Mouse (Mus musculus) limb, embryonic 11.5 days (tissue): ENCODE measurements around the gene Cul9. TPM values are rescaled to one million over a fixed set of nuclear protein-coding genes. Genes with fewer than 3 reads are reported as not detected.
A peak's percentile ranks its signal among the peaks of the same experiment; 100 is the strongest.

Experiments
- ATAC-seq: fragments of 200-750 bp; cut with Nextera tagmentation; 2 replicates; pipeline ENCODE4 v1.8.0; 2017; ENCODE audit warnings: low read depth; ENCODE audit not compliant: insufficient number of reproducible peaks, low FRiP score, low TSS enrichment
- DNase-seq: peaks from one replicate; pipeline ENCODE4 v3.0.0-alpha.2; 2015; ENCODE audit warnings: low spot score
- H3K27ac ChIP-seq: fragments of 300-500 bp; sonication (generic); replicated peaks from 2 replicates; pipeline ENCODE4 v1.5.1; 2014; ENCODE audit warnings: low read depth, mild to moderate bottlenecking, low read length
- H3K27me3 ChIP-seq: fragments of 300-500 bp; sonication (generic); 2 replicates; pipeline ENCODE4 v1.6.1; 2014; ENCODE audit warnings: mild to moderate bottlenecking, low read length, mixed read lengths; ENCODE audit not compliant: control insufficient read depth, insufficient read depth
- H3K36me3 ChIP-seq: fragments of 300-500 bp; sonication (generic); 2 replicates; pipeline ENCODE4 v1.6.1; 2014; ENCODE audit warnings: mild to moderate bottlenecking, low read length, moderate library complexity, mixed read lengths; ENCODE audit not compliant: control insufficient read depth, insufficient read depth
- H3K4me1 ChIP-seq: fragments of 300-500 bp; sonication (generic); 2 replicates; pipeline ENCODE4 v1.6.1; 2014; ENCODE audit warnings: low read length, mixed read lengths; ENCODE audit not compliant: control insufficient read depth, insufficient read depth
- H3K4me2 ChIP-seq: fragments of 300-500 bp; sonication (generic); 2 replicates; pipeline ENCODE4 v1.6.1; 2014; ENCODE audit warnings: low read depth, mild to moderate bottlenecking, moderate library complexity; ENCODE audit not compliant: severe bottlenecking
- H3K4me3 ChIP-seq: fragments of 300-500 bp; sonication (generic); 2 replicates; pipeline ENCODE4 v1.5.1; 2014; ENCODE audit warnings: low read depth, low read length
- H3K9ac ChIP-seq: fragments of 300-500 bp; sonication (generic); 2 replicates; pipeline ENCODE4 v1.6.1; 2014; ENCODE audit warnings: mild to moderate bottlenecking, low read length
- H3K9me3 ChIP-seq: fragments of 300-500 bp; sonication (generic); 2 replicates; pipeline ENCODE4 v1.6.1; 2016; ENCODE audit warnings: low read length; ENCODE audit not compliant: control insufficient read depth
- WGBS: fragments of 180-500 bp; shearing (Covaris S2); extraction: QIAGEN DNeasy Blood & Tissue Kit; methylation state at CpG from one replicate; pipeline ENCODE4 v1.1.7; 2014; 5-methylcytosine and 5-hydroxymethylcytosine counted together
- polyA plus RNA-seq: library from polyadenylated mRNA; unstranded; fragments of >200 nt; fragmentation: Nextera tagmentation; extraction: Ambion mirVana; gene quantifications from 2 replicates; pipeline ENCODE4 v1.2.1, GENCODE M21; 2014

The Cul9 gene
- polyA plus RNA-seq, 1 experiment from 2014 or later = 3.9 TPM

GRCm38 (mm10) chr17:46525579-46526307, 20.4 kb downstream of the Cul9 start:
- WGBS = 41% methylated on average over 12 of the region's 12 CpGs
- Histone ChIP-seq H3K27ac (no peak overlapping the region), H3K4me2 (peak overlapping the region; percentile 3; the same call in 1 of the 2 replicates), H3K36me3 (no peaks in the 10 kb centered on the region), H3K4me1 (no peaks in the 10 kb centered on the region), H3K9me3 (no peaks in the 10 kb centered on the region), H3K9ac (no peak overlapping the region), H3K27me3 (peaks cover 6% of the 10 kb centered on the region; the same call in 1 of the 2 replicates), H3K4me3 (0 out of 2 replicates have a peak overlapping the region, but pooled peaks have one; percentile 5)
- DNase-seq = peak; percentile 91
- no peak; the same call in 1 of the 2 replicates for ATAC-seq

- Histone ChIP-seq H3K27ac (no peak overlapping the region), H3K36me3 (no peaks in the 10 kb centered on the region), H3K4me1 (no peaks in the 10 kb centered on the region), H3K27me3 (peaks cover 6% of the 10 kb centered on the region; the same call in 1 of the 2 replicates), H3K9me3 (no peaks in the 10 kb centered on the region), H3K9ac (no peak overlapping the region), H3K4me2 (no peak overlapping the region), H3K4me3 (no peak overlapping the region)
- no peak for DNase-seq
- WGBS = 87% methylated on average over 10 of the region's 10 CpGs
- ATAC-seq = no peak
These were observed 21.1 kb downstream of the Cul9 start for GRCm38 (mm10) chr17:46525065-46525464.

GRCm38 (mm10) chr17:46521963-46522668, 24.1 kb downstream of the Cul9 start:
- H3K9ac ChIP-seq = no peak overlapping the region
- no peak overlapping the region for H3K27ac ChIP-seq
- no peak overlapping the region for H3K4me2 ChIP-seq
- no peak overlapping the region for H3K4me3 ChIP-seq
- H3K36me3 ChIP-seq = no peaks in the 10 kb centered on the region
- ATAC-seq = no peak
- peak; percentile 54 for DNase-seq
- 37% methylated on average over 24 of the region's 24 CpGs for WGBS
- 0 out of 2 replicates have a peak, but pooled peaks cover 3% of the 10 kb centered on the region for H3K4me1 ChIP-seq
- peaks cover 8% of the 10 kb centered on the region; the same call in 1 of the 2 replicates for H3K27me3 ChIP-seq
- no peaks in the 10 kb centered on the region for H3K9me3 ChIP-seq

GRCm38 (mm10) chr17:46521174-46521573, 25.0 kb downstream of the Cul9 start:
- H3K9ac ChIP-seq = peak overlapping the region; percentile 47
- peak overlapping the region; percentile 13; the same call in 1 of the 2 replicates for H3K4me2 ChIP-seq

GRCm38 (mm10) chr17:46520385-46520979, 25.7 kb downstream of the Cul9 start:
- H3K4me2 ChIP-seq = peak overlapping the region; percentile 13; the same call in 1 of the 2 replicates
- ATAC-seq = no peak

More at GRCm38 (mm10) chr17:46521174-46521573, 25.0 kb downstream of the Cul9 start:
- Histone ChIP-seq H3K9me3 (no peaks in the 10 kb centered on the region), H3K27ac (no peak overlapping the region), H3K36me3 (no peaks in the 10 kb centered on the region), H3K27me3 (peaks cover 8% of the 10 kb centered on the region; the same call in 1 of the 2 replicates), H3K4me1 (0 out of 2 replicates have a peak, but pooled peaks cover 3% of the 10 kb centered on the region), H3K4me3 (no peak overlapping the region)
- 78% methylated on average over 9 of the region's 9 CpGs for WGBS
- ATAC-seq (no peak), DNase-seq (no peak)

GRCm38 (mm10) chr17:46519971-46520370, 26.2 kb downstream of the Cul9 start:
- peak overlapping the region; percentile 35 for H3K9ac ChIP-seq
- 0 out of 2 replicates have a peak overlapping the region, but pooled peaks have one; percentile 11 for H3K4me3 ChIP-seq
- ATAC-seq (no peak), DNase-seq (no peak)
- peaks cover 8% of the 10 kb centered on the region; the same call in 1 of the 2 replicates for H3K27me3 ChIP-seq
- WGBS = 48% methylated on average over 10 of the region's 10 CpGs
- H3K4me1 ChIP-seq = 0 out of 2 replicates have a peak, but pooled peaks cover 3% of the 10 kb centered on the region
- H3K27ac ChIP-seq = no peak overlapping the region
- H3K4me2 ChIP-seq = peak overlapping the region; percentile 13; the same call in 1 of the 2 replicates
- H3K36me3 ChIP-seq = no peaks in the 10 kb centered on the region
- H3K9me3 ChIP-seq = no peaks in the 10 kb centered on the region

More at GRCm38 (mm10) chr17:46520385-46520979, 25.7 kb downstream of the Cul9 start:
- Histone ChIP-seq H3K4me3 (0 out of 2 replicates have a peak overlapping the region, but pooled peaks have one; percentile 11), H3K27ac (no peak overlapping the region), H3K9me3 (no peaks in the 10 kb centered on the region), H3K4me1 (0 out of 2 replicates have a peak, but pooled peaks cover 3% of the 10 kb centered on the region), H3K36me3 (no peaks in the 10 kb centered on the region), H3K9ac (peak overlapping the region; percentile 47), H3K27me3 (peaks cover 8% of the 10 kb centered on the region; the same call in 1 of the 2 replicates)
- 43% methylated on average over 25 of the region's 25 CpGs for WGBS
- peak; percentile 47 for DNase-seq

GRCm38 (mm10) chr17:46513329-46513728, 32.9 kb downstream of the Cul9 start:
- Histone ChIP-seq H3K36me3 (no peaks in the 10 kb centered on the region), H3K4me2 (no peak overlapping the region), H3K9ac (no peak overlapping the region), H3K27ac (no peak overlapping the region), H3K9me3 (no peaks in the 10 kb centered on the region), H3K4me3 (no peak overlapping the region), H3K4me1 (no peaks in the 10 kb centered on the region), H3K27me3 (no peaks in the 10 kb centered on the region)
- no peak for DNase-seq
- WGBS = 58% methylated on average over 2 of the region's 2 CpGs
- ATAC-seq = no peak
